Mouse (Mus musculus) cerebellum, adult 2 months (tissue): ENCODE data around the gene Ass1.

Experiments used
- CTCF ChIP-seq: fragments of 200-500 bp; IDR thresholded peaks from 2 replicates; pipeline ENCODE4 v1.5.1; 2011; ENCODE audit warnings: low read depth, mild to moderate bottlenecking, control low read depth, low read length, moderate library complexity, borderline replicate concordance; ENCODE audit not compliant: insufficient read depth
- POLR2A ChIP-seq: fragments of 200-500 bp; IDR thresholded peaks from 2 replicates; pipeline ENCODE4 v1.6.1; 2011; ENCODE audit warnings: low read length, control low read depth, borderline replicate concordance; ENCODE audit not compliant: insufficient read depth

- no peak for TF ChIP-seq CTCF
- no peak for TF ChIP-seq POLR2A
Observed at GRCm38 (mm10) chr2:31500292-31501204, 30.5 kb downstream of the Ass1 start.
